Mouse (Mus musculus) liver, embryonic 13.5 days (tissue): Measurements from ENCODE around the gene Lpin1. TPM values are rescaled to one million over a fixed set of nuclear protein-coding genes. Genes with fewer than 3 reads are reported as not detected.

ENCODE experiments used
- ATAC-seq: fragments of 200-750 bp; cut with Nextera tagmentation; 2 replicates; pipeline ENCODE4 v1.8.0; 2017; ENCODE audit warnings: low read depth, mild to moderate bottlenecking, moderate number of reproducible peaks, moderate library complexity
- DNase-seq: peaks from one replicate; pipeline ENCODE4 v3.0.0; 2022
- H3K27ac ChIP-seq: fragments of 300-500 bp; sonication (generic); 2 replicates; pipeline ENCODE4 v1.5.1; 2015; ENCODE audit warnings: moderate library complexity, mild to moderate bottlenecking, inconsistent platforms
- H3K27me3 ChIP-seq: fragments of 300-500 bp; sonication (generic); 2 replicates; pipeline ENCODE4 v1.6.1; 2015; ENCODE audit warnings: mild to moderate bottlenecking, inconsistent platforms
- H3K36me3 ChIP-seq: fragments of 300-500 bp; sonication (generic); 2 replicates; pipeline ENCODE4 v1.6.1; 2015; ENCODE audit warnings: mild to moderate bottlenecking, inconsistent platforms
- H3K4me1 ChIP-seq: fragments of 300-500 bp; sonication (generic); replicated peaks from 2 replicates; pipeline ENCODE4 v1.6.1; 2015; ENCODE audit warnings: inconsistent platforms
- H3K4me2 ChIP-seq: fragments of 300-500 bp; sonication (generic); 2 replicates; pipeline ENCODE4 v1.6.1; 2015; ENCODE audit warnings: inconsistent platforms, mild to moderate bottlenecking, moderate library complexity
- H3K4me3 ChIP-seq: fragments of 300-500 bp; sonication (generic); replicated peaks from 2 replicates; pipeline ENCODE4 v1.5.1; 2015; ENCODE audit warnings: mild to moderate bottlenecking, inconsistent platforms
- H3K9ac ChIP-seq: fragments of 300-500 bp; sonication (generic); 2 replicates; pipeline ENCODE4 v1.6.1; 2015; ENCODE audit warnings: mild to moderate bottlenecking, inconsistent platforms
- H3K9me3 ChIP-seq: fragments of 300-500 bp; sonication (generic); replicated peaks from 2 replicates; pipeline ENCODE4 v1.6.1; 2016; ENCODE audit warnings: inconsistent platforms
- WGBS: fragments of 180-500 bp; shearing (Covaris S2); methylation state at CpG from one replicate; pipeline ENCODE4 v1.1.7; 2015; ENCODE audit not compliant: insufficient replicate concordance; 5-methylcytosine and 5-hydroxymethylcytosine counted together
- polyA plus RNA-seq: library from polyadenylated mRNA; unstranded; fragments of >200 nt; fragmentation: Nextera tagmentation; extraction: Ambion mirVana; gene quantifications from 2 replicates; pipeline ENCODE4 v1.2.1, GENCODE M21; 2015

Lpin1 gene
- polyA plus RNA-seq, 1 experiment from 2014 or later, result 5.3 TPM

- Histone ChIP-seq H3K27me3 (no peaks in the 10 kb centered on the region), H3K36me3 (no peaks in the 10 kb centered on the region), H3K27ac (no peak overlapping the region), H3K4me2 (no peak overlapping the region), H3K4me1 (no peaks in the 10 kb centered on the region), H3K4me3 (no peak overlapping the region), H3K9ac (no peak overlapping the region), H3K9me3 (no peaks in the 10 kb centered on the region)
- DNase-seq (no peak), ATAC-seq (no peak)
- 73% methylated on average over 9 of the region's 9 CpGs for WGBS
These were observed 95.6 kb downstream of the Lpin1 start for GRCm38 (mm10) chr12:16515183-16515582.

- Histone ChIP-seq H3K27ac (no peak overlapping the region), H3K4me3 (no peak overlapping the region), H3K9me3 (no peaks in the 10 kb centered on the region), H3K4me1 (no peaks in the 10 kb centered on the region), H3K9ac (no peak overlapping the region), H3K36me3 (no peaks in the 10 kb centered on the region), H3K27me3 (no peaks in the 10 kb centered on the region), H3K4me2 (no peak overlapping the region)
- ATAC-seq, result no peak
- 48% methylated on average over 1 of the region's 1 CpGs for WGBS
- DNase-seq, result no peak
These were observed 97.8 kb downstream of the Lpin1 start for GRCm38 (mm10) chr12:16512991-16513390.

GRCm38 (mm10) chr12:16509122-16509752 lies 101.5 kb downstream of the Lpin1 start:
- no peak overlapping the region for H3K4me3 ChIP-seq
- no peak overlapping the region for H3K9ac ChIP-seq
- no peak for DNase-seq
- no peaks in the 10 kb centered on the region for H3K4me1 ChIP-seq
- 15% methylated on average over 13 of the region's 13 CpGs for WGBS
- H3K27me3 ChIP-seq, result no peaks in the 10 kb centered on the region
- no peak overlapping the region for H3K27ac ChIP-seq
- H3K36me3 ChIP-seq, result no peaks in the 10 kb centered on the region
- H3K4me2 ChIP-seq, result no peak overlapping the region
- ATAC-seq, result no peak
- no peaks in the 10 kb centered on the region for H3K9me3 ChIP-seq

DNA sequence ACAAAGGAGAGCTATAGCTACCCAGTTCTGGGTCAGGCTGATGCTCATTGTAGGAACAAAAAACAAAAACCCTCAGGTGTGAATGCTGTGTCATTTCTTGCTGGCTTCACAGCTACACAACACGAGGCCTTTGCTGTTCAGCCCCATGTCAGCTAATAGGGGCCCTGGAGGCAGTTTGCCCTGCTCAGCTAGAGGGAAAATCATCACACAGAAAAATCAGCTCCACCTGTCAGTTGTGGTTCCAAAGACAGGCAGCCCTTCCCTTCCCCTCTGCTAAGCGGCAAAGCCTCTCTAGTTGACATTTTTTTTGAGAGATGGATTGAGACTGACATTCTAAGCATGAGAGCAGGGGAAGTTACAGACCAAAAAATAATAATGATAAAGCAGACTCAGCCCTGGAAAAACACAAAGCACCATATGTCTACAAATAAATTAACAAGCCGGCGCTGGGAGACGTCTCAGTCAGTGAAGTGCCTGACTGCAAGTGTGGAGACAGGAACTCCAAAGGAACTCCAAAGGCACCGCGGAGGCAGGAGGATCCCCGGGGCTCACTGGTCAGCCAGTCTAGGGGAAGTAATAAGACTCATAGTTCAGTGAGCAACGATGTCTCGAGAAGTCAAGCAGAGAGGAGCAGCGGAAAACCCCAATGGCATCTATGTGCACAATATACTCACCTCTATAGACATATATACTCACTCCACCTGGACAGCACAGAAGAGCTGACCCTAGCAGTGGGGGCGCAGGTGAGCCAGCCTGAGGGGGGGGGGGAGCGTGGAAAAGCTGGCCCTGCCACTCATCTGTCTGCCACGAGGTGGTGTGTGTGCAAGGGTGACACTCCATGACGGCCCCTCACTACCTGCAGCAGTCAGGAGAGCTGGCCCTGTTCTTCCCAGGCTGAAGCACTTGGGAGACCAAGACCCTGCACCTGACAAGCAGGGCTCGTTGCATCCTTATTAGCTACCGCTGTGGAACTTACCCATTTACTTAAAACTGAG lies 103.7 kb downstream of the Lpin1 start:
- Histone ChIP-seq H3K9me3 (no peaks in the 10 kb centered on the region), H3K4me1 (no peaks in the 10 kb centered on the region), H3K4me2 (no peak overlapping the region), H3K27ac (no peak overlapping the region), H3K4me3 (no peak overlapping the region), H3K36me3 (no peaks in the 10 kb centered on the region), H3K27me3 (no peaks in the 10 kb centered on the region), H3K9ac (no peak overlapping the region)
- DNase-seq, result no peak
- WGBS, result 45% methylated on average over 17 of the region's 17 CpGs
- ATAC-seq, result no peak

- no peaks in the 10 kb centered on the region for H3K27me3 ChIP-seq
- no peaks in the 10 kb centered on the region for H3K9me3 ChIP-seq
- no peaks in the 10 kb centered on the region for H3K4me1 ChIP-seq
- no peaks in the 10 kb centered on the region for H3K36me3 ChIP-seq
- no peak overlapping the region for H3K9ac ChIP-seq
- no peak overlapping the region for H3K27ac ChIP-seq
- no peak overlapping the region for H3K4me2 ChIP-seq
- WGBS, result 79% methylated on average over 3 of the region's 3 CpGs
- ATAC-seq, result no peak
- DNase-seq, result no peak
- no peak overlapping the region for H3K4me3 ChIP-seq
These were observed 106.5 kb downstream of the Lpin1 start for GRCm38 (mm10) chr12:16504244-16504643.

DNA sequence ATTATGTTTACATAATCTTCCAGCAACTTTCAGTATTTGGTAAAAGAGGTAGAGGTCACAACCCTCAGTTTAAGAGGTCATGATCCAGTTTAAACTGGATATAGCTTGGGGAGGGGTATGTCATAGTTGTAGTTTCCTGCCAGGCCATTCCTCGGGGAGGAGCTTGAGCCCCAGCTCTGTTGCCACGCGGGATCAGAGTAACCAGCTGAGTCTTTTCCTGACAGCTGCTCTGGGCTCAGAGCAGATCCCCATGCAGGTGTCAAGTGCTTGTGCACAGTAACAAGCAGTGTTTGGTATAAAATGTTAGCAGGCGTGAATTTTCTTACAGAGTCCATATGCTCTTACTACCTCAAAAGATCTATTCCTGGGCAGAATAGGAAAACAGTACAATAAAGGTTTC lies 112.8 kb downstream of the Lpin1 start:
- DNase-seq (no peak), ATAC-seq (no peak)
- Histone ChIP-seq H3K4me3 (no peak overlapping the region), H3K4me1 (no peaks in the 10 kb centered on the region), H3K27me3 (no peaks in the 10 kb centered on the region), H3K4me2 (no peak overlapping the region), H3K9ac (no peak overlapping the region), H3K36me3 (no peaks in the 10 kb centered on the region), H3K27ac (no peak overlapping the region), H3K9me3 (no peaks in the 10 kb centered on the region)
- 33% methylated on average over 4 of the region's 4 CpGs for WGBS

- Histone ChIP-seq H3K4me3 (no peak overlapping the region), H3K27me3 (no peaks in the 10 kb centered on the region), H3K4me1 (no peaks in the 10 kb centered on the region), H3K27ac (no peak overlapping the region), H3K9me3 (no peaks in the 10 kb centered on the region), H3K4me2 (no peak overlapping the region), H3K9ac (no peak overlapping the region), H3K36me3 (no peaks in the 10 kb centered on the region)
- DNase-seq (no peak), ATAC-seq (no peak)
- WGBS, result 47% methylated on average over 6 of the region's 6 CpGs
These were observed 118.1 kb downstream of the Lpin1 start for GRCm38 (mm10) chr12:16492713-16493112.

GRCm38 (mm10) chr12:16488899-16489298 lies 121.9 kb downstream of the Lpin1 start:
- no peak for DNase-seq
- H3K9me3 ChIP-seq, result no peaks in the 10 kb centered on the region
- H3K27ac ChIP-seq, result no peak overlapping the region
- no peaks in the 10 kb centered on the region for H3K4me1 ChIP-seq
- no peak overlapping the region for H3K4me3 ChIP-seq
- H3K9ac ChIP-seq, result no peak overlapping the region
- no peak for ATAC-seq
- H3K36me3 ChIP-seq, result no peaks in the 10 kb centered on the region
- H3K27me3 ChIP-seq, result no peaks in the 10 kb centered on the region
- H3K4me2 ChIP-seq, result no peak overlapping the region

DNA sequence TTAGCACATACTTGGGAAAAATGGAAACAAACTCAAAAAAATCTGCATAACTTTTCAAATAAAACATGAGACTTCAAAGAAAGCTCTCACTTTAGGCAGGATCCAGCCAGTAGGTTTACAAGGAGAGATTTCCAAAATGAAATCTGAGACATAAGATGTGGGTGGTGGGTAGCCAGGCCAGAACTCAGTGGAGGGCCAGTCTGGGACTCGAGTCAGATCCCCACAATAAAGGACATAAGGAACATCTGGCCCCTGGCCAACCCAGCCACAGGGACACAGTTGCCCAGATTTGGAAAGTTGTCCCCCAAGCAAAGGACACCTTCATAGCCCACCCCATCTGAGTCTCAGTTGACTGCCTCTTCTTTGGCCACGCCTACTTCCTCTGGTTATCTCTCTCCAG lies 123.3 kb downstream of the Lpin1 start:
- ATAC-seq (no peak), DNase-seq (no peak)
- no peak overlapping the region for H3K4me3 ChIP-seq
- no peaks in the 10 kb centered on the region for H3K36me3 ChIP-seq
- no peak overlapping the region for H3K27ac ChIP-seq
- H3K4me1 ChIP-seq, result no peaks in the 10 kb centered on the region
- no peak overlapping the region for H3K9ac ChIP-seq
- no peaks in the 10 kb centered on the region for H3K9me3 ChIP-seq
- 21% methylated on average over 2 of the region's 2 CpGs for WGBS
- H3K27me3 ChIP-seq, result no peaks in the 10 kb centered on the region
- H3K4me2 ChIP-seq, result no peak overlapping the region

Other genes with a start within 250 kb of the Lpin1 start
- gene Ntsr2, start 42.4 kb upstream of the Lpin1 start, polyA plus RNA-seq, result not detected in 2 replicates
- gene Greb1, start 189.9 kb upstream of the Lpin1 start, polyA plus RNA-seq, result 0.61 and 0.68 TPM in 2 replicates
- gene E2f6, start 200.0 kb upstream of the Lpin1 start, polyA plus RNA-seq, result 22.6 and 26.1 TPM in 2 replicates